Mouse (Mus musculus): Measurements from ENCODE around the gene Fubp3. TPM values are rescaled to one million over a fixed set of nuclear protein-coding genes. Genes with fewer than 3 reads are reported as not detected.

The Fubp3 gene
- total RNA-seq, 2 experiments from 2014 or later, result 48.4 to 76.8 TPM

DNA sequence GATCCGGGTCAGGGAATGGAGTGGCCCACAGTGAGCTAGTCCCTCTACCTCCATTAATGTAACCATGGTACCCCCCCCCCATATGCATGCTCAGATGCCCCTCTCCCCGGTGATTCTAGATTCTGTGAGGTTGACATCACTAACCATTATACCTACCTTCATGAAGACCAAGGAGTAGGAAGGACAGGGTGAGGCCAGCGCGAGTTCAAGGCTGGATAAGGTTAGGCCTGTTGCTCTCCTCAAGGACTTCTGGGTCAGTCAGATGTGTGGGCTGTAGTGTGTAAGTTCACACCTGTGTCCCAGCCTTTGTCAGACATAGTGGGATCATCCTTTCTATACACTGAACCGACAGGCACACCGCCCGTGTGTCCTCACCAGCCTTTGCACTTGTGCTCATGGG, 83.9 kb downstream of the Fubp3 start:
- no peak for ATAC-seq (replicated peaks; ENCODE audit: low FRiP score, low TSS enrichment, poor library complexity, severe bottlenecking)

GRCm38 (mm10) chr2:31662939-31663803, 90.7 kb downstream of the Fubp3 start:
- no peak for ATAC-seq (replicated peaks; ENCODE audit: low FRiP score, low TSS enrichment, poor library complexity, severe bottlenecking)

GRCm38 (mm10) chr2:31663804-31664180, 91.3 kb downstream of the Fubp3 start:
- no peak for ATAC-seq (replicated peaks; ENCODE audit: low FRiP score, low TSS enrichment, poor library complexity, severe bottlenecking)

Other genes with a start within 250 kb of the Fubp3 start
- 63.2 and 78.5 TPM in 2 replicates for gene Ass1, start 102.4 kb upstream of the Fubp3 start, total RNA-seq (2014; fragmentation: Nextera tagmentation)
- gene Ass1, start 102.4 kb upstream of the Fubp3 start, total RNA-seq (2017), result 93.7 and 108 TPM in 2 replicates
- gene Prdm12, start 67.4 kb downstream of the Fubp3 start, total RNA-seq (2014; fragmentation: Nextera tagmentation), result not detected in 2 replicates
- not detected in 2 replicates for gene Prdm12, start 67.4 kb downstream of the Fubp3 start, total RNA-seq (2017)
- 89.1 and 94.6 TPM in 2 replicates for gene Exosc2, start 98.1 kb downstream of the Fubp3 start, total RNA-seq (2014; fragmentation: Nextera tagmentation)
- 115 and 151 TPM in 2 replicates for gene Exosc2, start 98.1 kb downstream of the Fubp3 start, total RNA-seq (2017)
- gene Abl1, start 115.7 kb downstream of the Fubp3 start, total RNA-seq (2014; fragmentation: Nextera tagmentation), result 40.2 and 40.4 TPM in 2 replicates
- gene Abl1, start 115.7 kb downstream of the Fubp3 start, total RNA-seq (2017), result 20.9 and 22.9 TPM in 2 replicates
- not detected in 2 replicates for gene Qrfp, start 237.9 kb downstream of the Fubp3 start, total RNA-seq (2014; fragmentation: Nextera tagmentation)
- 0.11 TPM in 1 of 2 replicates, not detected in the other for gene Qrfp, start 237.9 kb downstream of the Fubp3 start, total RNA-seq (2017)

All from megakaryocyte-erythroid progenitor cell, adult 5-6 weeks (primary cell).